12 mouse cellular contexts compared by ENCODE assay signal in genomic region chr11:68145586-68146455, GRCm38 (mm10).
A peak's percentile ranks its signal among the peaks of the same experiment; 100 is the strongest.
DNase-seq lines count a peak whose midpoint lies in the region; ATAC-seq lines count a peak whose summit lies in the region.
"Had no signal": no experiment of that assay in that cellular context is flagged by ENCODE, and none has a peak within 500 bp of the region (broad histone marks: within the 10 kb centered on the region; RNA-seq: fewer than 3 reads in every experiment).

No protein-coding gene starts in this region.

- WGBS in heart, embryonic 11.5 days (ENCODE audit: insufficient replicate concordance) = 33% methylated on average over 17 of the region's 17 CpGs
- under 1% methylated on average over 17 of the region's 17 CpGs for WGBS in forebrain, embryonic 11.5 days
- 34% methylated on average over 17 of the region's 17 CpGs for WGBS in intestine, embryonic 16.5 days
- 6% methylated on average over 17 of the region's 17 CpGs for WGBS in neural tube, embryonic 12.5 days

- no peak for ATAC-seq in heart, embryonic 11.5 days (replicated peaks; ENCODE audit: insufficient number of reproducible peaks, low FRiP score, low TSS enrichment)
- ATAC-seq in forebrain, embryonic 11.5 days (replicated peaks; ENCODE audit: low FRiP score) = peak; percentile 86
- no peak for ATAC-seq in intestine, embryonic 16.5 days
- ATAC-seq in neural tube, embryonic 12.5 days (ENCODE audit: low FRiP score, low read depth) = peak; percentile 66

- H3K27ac ChIP-seq in heart, embryonic 11.5 days (ENCODE audit: low read depth, low read length) = no peak overlapping the region
- peak overlapping the region; percentile 92 for H3K27ac ChIP-seq in forebrain, embryonic 11.5 days (ENCODE audit: low read depth, low read length)
- peak overlapping the region; percentile 42; the same call in 1 of the 2 replicates for H3K27ac ChIP-seq in intestine, embryonic 16.5 days (ENCODE audit: low read length)
- peak overlapping the region; percentile 69 for H3K27ac ChIP-seq in neural tube, embryonic 12.5 days

- no peak overlapping the region for H3K4me3 ChIP-seq in heart, embryonic 11.5 days (ENCODE audit: low read depth, low read length)
- H3K4me3 ChIP-seq in forebrain, embryonic 11.5 days (ENCODE audit: low read depth, low read length) = no peak overlapping the region
- no peak overlapping the region for H3K4me3 ChIP-seq in intestine, embryonic 16.5 days (ENCODE audit: low read length)
- H3K4me3 ChIP-seq in neural tube, embryonic 12.5 days = no peak overlapping the region
- H3K4me3 ChIP-seq: erythroblast, embryonic 14.5 days had no signal

- H3K9ac ChIP-seq in heart, embryonic 11.5 days (ENCODE audit: low read depth, low read length) = peak overlapping the region; percentile 44; the same call in 1 of the 2 replicates
- peak overlapping the region; percentile 33; the same call in 1 of the 2 replicates for H3K9ac ChIP-seq in forebrain, embryonic 11.5 days (ENCODE audit: low read length)
- 0 out of 2 replicates have a peak overlapping the region, but pooled peaks have one; percentile 12 for H3K9ac ChIP-seq in intestine, embryonic 16.5 days (ENCODE audit: low read depth, low read length)
- no peak overlapping the region for H3K9ac ChIP-seq in neural tube, embryonic 12.5 days

- no peaks in the 10 kb centered on the region for H3K27me3 ChIP-seq in heart, embryonic 11.5 days (ENCODE audit: control insufficient read depth, insufficient read depth, low read length)
- H3K27me3 ChIP-seq in forebrain, embryonic 11.5 days (ENCODE audit: control insufficient read depth, insufficient read depth, low read length) = peaks cover 23% of the 10 kb centered on the region
- no peaks in the 10 kb centered on the region for H3K27me3 ChIP-seq in intestine, embryonic 16.5 days (replicated peaks; ENCODE audit: control insufficient read depth, insufficient read depth, low read length)
- H3K27me3 ChIP-seq in neural tube, embryonic 12.5 days (replicated peaks) = no peaks in the 10 kb centered on the region

- H3K9me3 ChIP-seq in heart, embryonic 11.5 days (replicated peaks; ENCODE audit: control insufficient read depth, low read length) = no peaks in the 10 kb centered on the region
- no peaks in the 10 kb centered on the region for H3K9me3 ChIP-seq in forebrain, embryonic 11.5 days (ENCODE audit: control insufficient read depth, low read length)
- H3K9me3 ChIP-seq in intestine, embryonic 16.5 days (ENCODE audit: control insufficient read depth, low read length) = no peaks in the 10 kb centered on the region
- no peaks in the 10 kb centered on the region for H3K9me3 ChIP-seq in neural tube, embryonic 12.5 days

- peaks cover 23% of the 10 kb centered on the region for H3K4me1 ChIP-seq in heart, embryonic 11.5 days (ENCODE audit: control insufficient read depth, insufficient read depth, low read length)
- H3K4me1 ChIP-seq in forebrain, embryonic 11.5 days (replicated peaks; ENCODE audit: control insufficient read depth, insufficient read depth, low read length) = peaks cover 39% of the 10 kb centered on the region
- peaks cover 25% of the 10 kb centered on the region for H3K4me1 ChIP-seq in intestine, embryonic 16.5 days (ENCODE audit: control insufficient read depth, insufficient read depth, low read length)
- peaks cover 68% of the 10 kb centered on the region for H3K4me1 ChIP-seq in neural tube, embryonic 12.5 days

- no peak for DNase-seq in heart, adult 18-20 months
- DNase-seq in forebrain, embryonic 11.5 days (ENCODE audit: low spot score) = peak; percentile 85
- no peak for DNase-seq in thymus, postnatal 10 days (ENCODE audit: low spot score in 2 of 2)
- DNase-seq in spleen, postnatal 14 days (ENCODE audit: low spot score in 2 of 2) = no peak
- no peak for DNase-seq in kidney, adult 9 months
- DNase-seq: B cell, adult 2 months; heart, postnatal 14 days; lung, postnatal 10 days had no signal

- no peaks in the 10 kb centered on the region for H3K36me3 ChIP-seq in heart, embryonic 11.5 days (ENCODE audit: control insufficient read depth, insufficient read depth, low read length)
- H3K36me3 ChIP-seq in forebrain, embryonic 11.5 days (ENCODE audit: control insufficient read depth, insufficient read depth, low read length) = no peaks in the 10 kb centered on the region
- H3K36me3 ChIP-seq in intestine, embryonic 16.5 days (ENCODE audit: control insufficient read depth, insufficient read depth, low read length) = no peaks in the 10 kb centered on the region
- no peaks in the 10 kb centered on the region for H3K36me3 ChIP-seq in neural tube, embryonic 12.5 days

- no peak overlapping the region; the same call in 1 of the 2 replicates for H3K4me2 ChIP-seq in heart, embryonic 11.5 days
- peak overlapping the region; percentile 31; the same call in 1 of the 2 replicates for H3K4me2 ChIP-seq in forebrain, embryonic 11.5 days (ENCODE audit: low read depth, low read length, severe bottlenecking)
- H3K4me2 ChIP-seq in intestine, embryonic 16.5 days (ENCODE audit: low read depth, low read length) = peak overlapping the region; percentile 20; the same call in 1 of the 2 replicates
- H3K4me2 ChIP-seq in neural tube, embryonic 12.5 days (replicated peaks) = peak overlapping the region; percentile 31

Comparison
In these comparisons a context has a peak if more than half of its experiments do, and no peak if none do; other contexts are left out.
1. ATAC-seq: peak in forebrain, embryonic 11.5 days (single experiment) and neural tube, embryonic 12.5 days (single experiment); none in heart, embryonic 11.5 days (single experiment) and intestine, embryonic 16.5 days (single experiment).